Mouse (Mus musculus): ENCODE results near the gene Wdsub1. TPM values are rescaled to one million over a fixed set of nuclear protein-coding genes. Genes with fewer than 3 reads are reported as not detected.
A peak's percentile ranks its signal among the peaks of the same experiment; 100 is the strongest.

Wdsub1 gene
- polyA plus RNA-seq, 1 experiment, result 6.0 TPM

DNA sequence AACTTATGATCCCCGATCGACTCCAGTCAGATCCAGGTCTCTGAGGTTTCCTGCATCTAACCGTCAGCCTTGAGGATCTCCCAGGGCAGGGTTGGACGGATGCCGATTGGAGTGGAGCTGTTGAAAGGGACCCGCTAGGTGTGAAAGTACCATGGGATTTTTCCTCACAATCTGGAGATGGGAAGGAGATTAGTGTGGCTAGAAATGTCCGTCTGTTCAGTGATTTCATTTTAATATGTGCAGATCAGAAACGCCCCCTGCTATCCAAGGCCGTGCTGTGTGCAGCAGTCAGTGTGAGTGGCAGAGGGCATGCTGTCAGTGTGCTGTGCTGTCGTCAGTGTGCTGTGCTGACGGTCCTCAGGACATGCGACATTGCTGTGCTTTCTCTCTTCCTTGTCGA lies 68.9 kb downstream of the Wdsub1 start:
- Histone ChIP-seq H3K4me1 (peaks cover 34% of the 10 kb centered on the region), H3K4me3 (replicated peaks) (peak overlapping the region; percentile 64), H3K27me3 (replicated peaks) (peaks cover 1% of the 10 kb centered on the region), H3K9me3 (no peaks in the 10 kb centered on the region), H3K36me3 (replicated peaks; ENCODE audit: low read length) (peaks cover 20% of the 10 kb centered on the region)
- no peak for TF ChIP-seq GATA1 (IDR thresholded peaks at IDR 0.05; ENCODE audit: borderline replicate concordance, low read length)
- no peak for TF ChIP-seq FLI1 (IDR thresholded peaks at IDR 0.05; ENCODE audit: low read length)

DNA sequence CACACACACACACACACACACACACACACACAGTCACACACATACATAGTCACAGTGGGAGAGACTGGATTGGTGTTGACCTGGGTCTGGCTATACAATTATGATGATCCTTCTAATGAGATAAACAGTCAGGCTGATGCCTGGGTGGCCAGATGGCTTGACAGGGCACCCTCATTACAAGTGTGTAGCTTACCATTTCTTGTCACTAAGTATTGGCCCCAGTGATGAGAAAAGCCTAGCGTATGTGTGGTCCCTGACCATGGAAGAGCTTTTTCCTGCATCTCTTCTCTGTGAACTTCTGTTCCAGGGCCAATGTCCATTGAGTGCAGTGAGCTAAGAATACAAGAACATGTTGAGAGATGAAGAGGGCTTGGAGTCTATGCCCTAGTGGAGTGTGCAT lies 69.8 kb downstream of the Wdsub1 start:
- Histone ChIP-seq H3K36me3 (replicated peaks; ENCODE audit: low read length) (peaks cover 25% of the 10 kb centered on the region), H3K27me3 (replicated peaks) (peaks cover 1% of the 10 kb centered on the region), H3K4me1 (peaks cover 39% of the 10 kb centered on the region), H3K9me3 (no peaks in the 10 kb centered on the region), H3K4me3 (replicated peaks) (no peak overlapping the region)
- TF ChIP-seq GATA1 (IDR thresholded peaks at IDR 0.05; ENCODE audit: borderline replicate concordance, low read length) (no peak), FLI1 (IDR thresholded peaks at IDR 0.05; ENCODE audit: low read length) (no peak)

DNA sequence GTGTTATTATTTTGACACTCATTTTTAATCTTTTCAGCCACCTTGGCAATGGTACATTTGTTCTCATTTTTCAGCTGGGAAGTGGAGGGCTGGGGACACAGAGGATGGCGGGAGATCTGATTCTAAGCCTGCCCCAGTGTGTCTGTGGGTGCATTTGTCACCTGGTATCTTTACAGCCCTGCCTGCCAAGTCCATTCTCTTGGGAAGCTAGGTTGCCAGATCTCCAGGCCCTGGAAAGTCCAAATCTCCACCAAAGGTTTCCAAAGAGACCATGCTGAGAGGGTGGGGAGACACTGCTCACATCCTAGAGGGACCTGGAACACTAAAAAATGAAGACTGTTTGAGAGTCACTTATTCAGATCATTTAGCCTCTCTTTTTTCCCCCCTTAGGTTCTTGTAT lies 71.1 kb downstream of the Wdsub1 start:
- peaks cover 27% of the 10 kb centered on the region for H3K4me1 ChIP-seq
- no peaks in the 10 kb centered on the region for H3K9me3 ChIP-seq
- H3K27me3 ChIP-seq (replicated peaks), result peaks cover 1% of the 10 kb centered on the region
- TF ChIP-seq GATA1 (IDR thresholded peaks at IDR 0.05; ENCODE audit: borderline replicate concordance, low read length) (no peak), FLI1 (IDR thresholded peaks at IDR 0.05; ENCODE audit: low read length) (no peak)
- peaks cover 31% of the 10 kb centered on the region for H3K36me3 ChIP-seq (replicated peaks; ENCODE audit: low read length)
- H3K4me3 ChIP-seq (replicated peaks), result no peak overlapping the region

DNA sequence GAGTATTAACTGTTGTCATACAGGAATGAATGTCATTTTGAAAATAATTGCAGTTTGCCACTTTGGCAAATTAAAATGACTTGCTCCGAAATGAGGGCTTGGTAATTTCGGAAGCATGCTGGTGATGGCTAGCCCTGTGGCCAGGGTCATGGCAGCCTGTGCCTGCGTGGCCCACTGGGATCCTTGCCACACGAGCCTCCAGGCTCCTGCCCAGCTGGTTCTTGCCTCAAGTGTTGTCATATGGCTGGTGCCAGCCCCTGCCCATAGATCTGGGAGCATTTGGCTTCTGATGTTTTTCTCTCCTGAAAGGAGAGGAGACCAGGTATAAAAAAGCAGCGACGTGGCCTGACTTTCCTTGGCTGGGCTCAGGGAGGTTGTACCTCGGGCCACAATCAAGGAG lies 72.4 kb downstream of the Wdsub1 start:
- Histone ChIP-seq H3K27me3 (replicated peaks) (peaks cover 1% of the 10 kb centered on the region), H3K36me3 (replicated peaks; ENCODE audit: low read length) (peaks cover 35% of the 10 kb centered on the region), H3K9me3 (no peaks in the 10 kb centered on the region), H3K4me1 (peaks cover 26% of the 10 kb centered on the region), H3K4me3 (replicated peaks) (no peak overlapping the region)
- TF ChIP-seq GATA1 (IDR thresholded peaks at IDR 0.05; ENCODE audit: borderline replicate concordance, low read length) (no peak), FLI1 (IDR thresholded peaks at IDR 0.05; ENCODE audit: low read length) (no peak)

DNA sequence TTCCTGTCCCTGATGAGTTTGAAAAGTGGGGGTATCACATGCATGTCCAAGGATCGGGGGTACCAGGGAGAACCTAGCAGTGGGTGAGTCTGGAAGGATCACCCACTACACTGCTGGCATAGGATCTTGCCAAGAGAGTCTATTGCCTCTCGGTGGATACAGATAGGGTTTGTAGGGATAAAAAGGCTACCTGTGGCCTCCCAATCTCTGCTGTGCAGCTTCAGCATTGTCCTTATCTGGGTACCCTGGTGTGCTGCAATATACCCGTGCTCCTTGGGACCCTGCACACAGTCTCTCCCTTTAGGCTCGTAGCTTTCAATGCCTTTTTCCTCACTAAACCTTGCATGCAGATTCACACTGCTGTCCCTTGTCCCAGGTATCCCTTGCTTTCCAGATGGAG lies 73.8 kb downstream of the Wdsub1 start:
- Histone ChIP-seq H3K9me3 (no peaks in the 10 kb centered on the region), H3K4me3 (replicated peaks) (no peak overlapping the region), H3K4me1 (peaks cover 32% of the 10 kb centered on the region), H3K27me3 (replicated peaks) (peaks cover under 1% of the 10 kb centered on the region), H3K36me3 (replicated peaks; ENCODE audit: low read length) (peaks cover 39% of the 10 kb centered on the region)
- TF ChIP-seq FLI1 (IDR thresholded peaks at IDR 0.05; ENCODE audit: low read length) (no peak), GATA1 (IDR thresholded peaks at IDR 0.05; ENCODE audit: borderline replicate concordance, low read length) (no peak)

DNA sequence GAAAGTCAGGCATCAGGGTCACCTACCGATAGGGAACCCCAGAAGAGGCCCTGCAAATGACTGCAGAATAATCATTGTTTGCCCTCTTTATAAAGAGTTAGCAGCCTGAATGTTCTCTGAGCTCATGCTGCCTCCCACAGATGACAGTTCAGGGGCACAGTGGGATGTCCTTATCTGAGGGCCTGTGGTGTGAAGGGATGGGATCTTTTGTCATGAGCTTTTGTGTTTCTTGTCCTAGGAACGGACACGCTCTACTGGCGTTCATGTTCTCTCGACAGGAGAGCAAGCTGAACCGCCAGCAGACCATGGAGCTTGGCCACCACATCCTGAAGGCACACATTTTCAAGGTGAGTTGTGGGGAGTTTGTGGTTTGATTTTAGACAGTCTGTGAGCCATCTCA lies 76.4 kb downstream of the Wdsub1 start:
- Histone ChIP-seq H3K27me3 (replicated peaks) (no peaks in the 10 kb centered on the region), H3K4me3 (replicated peaks) (no peak overlapping the region), H3K9me3 (no peaks in the 10 kb centered on the region), H3K4me1 (peaks cover 58% of the 10 kb centered on the region), H3K36me3 (replicated peaks; ENCODE audit: low read length) (peaks cover 46% of the 10 kb centered on the region)
- TF ChIP-seq FLI1 (IDR thresholded peaks at IDR 0.05; ENCODE audit: low read length), result no peak
- TF ChIP-seq GATA1 (IDR thresholded peaks at IDR 0.05; ENCODE audit: borderline replicate concordance, low read length), result no peak

DNA sequence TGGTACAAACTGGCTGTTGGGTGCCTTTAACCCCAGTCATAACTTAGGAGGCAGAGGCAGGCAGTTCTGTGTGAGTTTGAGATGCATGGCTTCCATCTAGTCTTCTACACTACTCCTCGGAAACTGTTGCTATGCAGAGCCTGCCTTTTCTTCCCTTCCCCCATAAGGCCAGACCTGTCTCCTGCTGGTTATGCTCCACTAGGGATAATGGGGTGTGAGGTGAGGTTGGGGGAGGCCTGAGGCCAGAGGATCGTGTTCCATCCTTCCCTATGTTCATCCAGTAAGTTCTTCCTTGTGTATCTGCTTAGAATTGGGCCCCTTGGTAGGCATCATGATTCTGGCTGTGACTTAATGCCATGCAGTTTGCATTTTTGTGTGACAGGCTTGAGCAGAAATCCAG lies 76.8 kb downstream of the Wdsub1 start:
- Histone ChIP-seq H3K27me3 (replicated peaks) (no peaks in the 10 kb centered on the region), H3K4me3 (replicated peaks) (no peak overlapping the region), H3K4me1 (peaks cover 59% of the 10 kb centered on the region), H3K36me3 (replicated peaks; ENCODE audit: low read length) (peaks cover 45% of the 10 kb centered on the region), H3K9me3 (no peaks in the 10 kb centered on the region)
- TF ChIP-seq GATA1 (IDR thresholded peaks at IDR 0.05; ENCODE audit: borderline replicate concordance, low read length), result no peak
- no peak for TF ChIP-seq FLI1 (IDR thresholded peaks at IDR 0.05; ENCODE audit: low read length)

DNA sequence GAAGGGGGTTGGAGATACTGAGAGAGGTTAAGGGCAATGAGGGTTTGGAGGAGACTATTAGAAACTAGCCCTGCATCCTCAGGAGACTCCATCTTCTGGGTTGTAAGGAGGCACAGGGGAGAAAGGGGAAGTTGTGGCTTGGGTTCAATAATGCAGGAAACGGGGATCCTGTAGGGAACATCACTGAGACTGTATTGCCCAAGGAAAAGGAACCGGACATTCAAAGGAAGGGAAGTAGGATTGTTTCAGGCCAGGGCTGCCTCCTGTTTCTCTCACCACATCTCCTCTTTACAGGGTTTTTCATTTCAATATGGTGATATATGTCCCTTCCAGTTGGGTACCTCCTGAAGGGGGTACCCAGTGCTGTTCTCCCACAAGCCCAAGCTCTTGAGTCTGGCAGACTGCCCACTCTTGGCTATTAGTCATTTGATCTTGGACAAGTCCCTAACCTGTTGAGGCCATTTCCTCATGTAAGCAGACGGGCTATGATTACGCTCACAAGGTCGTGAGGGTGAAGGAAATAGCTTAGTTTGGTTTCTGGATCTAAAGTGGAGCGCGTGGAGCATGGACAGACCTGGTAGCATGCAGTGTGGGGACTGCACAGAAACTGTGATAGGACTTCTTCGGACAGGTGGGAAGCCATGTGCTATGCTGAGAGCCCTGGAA lies 79.5 kb downstream of the Wdsub1 start:
- Histone ChIP-seq H3K36me3 (replicated peaks; ENCODE audit: low read length) (peaks cover 56% of the 10 kb centered on the region), H3K4me1 (peaks cover 72% of the 10 kb centered on the region), H3K9me3 (peaks cover 5% of the 10 kb centered on the region; the same call in 1 of the 2 replicates), H3K4me3 (replicated peaks) (peak overlapping the region; percentile 54), H3K27me3 (replicated peaks) (no peaks in the 10 kb centered on the region)
- TF ChIP-seq FLI1 (IDR thresholded peaks at IDR 0.05; ENCODE audit: low read length), result no peak
- TF ChIP-seq GATA1 (IDR thresholded peaks at IDR 0.05; ENCODE audit: borderline replicate concordance, low read length), result no peak
